Mouse (Mus musculus) kidney, adult 11 months (tissue): ENCODE results near the gene Vwa5b2.
A peak's percentile ranks its signal among the peaks of the same experiment; 100 is the strongest.

ENCODE experiments used
- DNase-seq: peaks from one replicate; pipeline ENCODE4 v3.0.0; 2022

Gene Vwa5b2

GRCm38 (mm10) chr16:20589366-20589938 lies at the start of gene Vwa5b2:
TSS of gene Vwa5b2 (plus strand) at chr16:20589471.
- no peak for DNase-seq

- no peak for DNase-seq
These were observed 49.6 kb upstream of the Vwa5b2 start for GRCm38 (mm10) chr16:20539649-20540048.

GRCm38 (mm10) chr16:20540438-20540837 lies 48.8 kb upstream of the Vwa5b2 start:
- DNase-seq: no peak

- no peak for DNase-seq
These were observed 43.6 kb upstream of the Vwa5b2 start for GRCm38 (mm10) chr16:20545696-20546095.

GRCm38 (mm10) chr16:20547423-20547822 lies 41.8 kb upstream of the Vwa5b2 start:
- no peak for DNase-seq

GRCm38 (mm10) chr16:20548096-20548948 lies 40.9 kb upstream of the Vwa5b2 start, which contains the start of gene Abcf3:
TSS of gene Abcf3 (plus strand) at chr16:20548577.
- peak; percentile 99 for DNase-seq

- DNase-seq: no peak
These were observed 40.1 kb upstream of the Vwa5b2 start for GRCm38 (mm10) chr16:20549161-20549560.

GRCm38 (mm10) chr16:20551691-20552090 lies 37.6 kb upstream of the Vwa5b2 start:
- no peak for DNase-seq

- DNase-seq: no peak
These were observed 36.7 kb upstream of the Vwa5b2 start for GRCm38 (mm10) chr16:20552594-20552993.

GRCm38 (mm10) chr16:20555000-20555399 lies 34.3 kb upstream of the Vwa5b2 start:
- no peak for DNase-seq

- no peak for DNase-seq
These were observed 31.9 kb upstream of the Vwa5b2 start for GRCm38 (mm10) chr16:20557381-20557780.

GRCm38 (mm10) chr16:20565075-20565474 lies 24.2 kb upstream of the Vwa5b2 start:
- no peak for DNase-seq

- DNase-seq: no peak
These were observed 838 bp downstream of the Vwa5b2 start for GRCm38 (mm10) chr16:20589939-20590679.

- no peak for DNase-seq
These were observed 1.4 kb downstream of the Vwa5b2 start for GRCm38 (mm10) chr16:20590680-20591038.

- DNase-seq: no peak
These were observed 1.9 kb downstream of the Vwa5b2 start for GRCm38 (mm10) chr16:20591076-20591705.

GRCm38 (mm10) chr16:20595060-20595673 lies 5.9 kb downstream of the Vwa5b2 start:
- no peak for DNase-seq

GRCm38 (mm10) chr16:20595737-20596136 lies 6.5 kb downstream of the Vwa5b2 start:
- no peak for DNase-seq

GRCm38 (mm10) chr16:20596687-20597441 lies 7.6 kb downstream of the Vwa5b2 start:
- DNase-seq: no peak

GRCm38 (mm10) chr16:20600511-20600910 lies 11.2 kb downstream of the Vwa5b2 start:
- no peak for DNase-seq

- DNase-seq: no peak
These were observed 15.4 kb downstream of the Vwa5b2 start for GRCm38 (mm10) chr16:20604705-20605104.

GRCm38 (mm10) chr16:20610501-20611356 lies 21.5 kb downstream of the Vwa5b2 start:
- DNase-seq: peak; percentile 63
